Mouse (Mus musculus): ENCODE measurements around the gene Apol6. TPM values are rescaled to one million over a fixed set of nuclear protein-coding genes. Genes with fewer than 3 reads are reported as not detected.

Apol6 gene
- polyA plus RNA-seq (2015; fragmentation: Nextera tagmentation; extraction: Ambion mirVana): 0.26 and 2.0 TPM in 2 replicates

GRCm38 (mm10) chr15:77044597-77045320 lies at the start of gene Apol6:
Gene Apol6 (plus strand): TSS chr15:77044729.

DNA sequence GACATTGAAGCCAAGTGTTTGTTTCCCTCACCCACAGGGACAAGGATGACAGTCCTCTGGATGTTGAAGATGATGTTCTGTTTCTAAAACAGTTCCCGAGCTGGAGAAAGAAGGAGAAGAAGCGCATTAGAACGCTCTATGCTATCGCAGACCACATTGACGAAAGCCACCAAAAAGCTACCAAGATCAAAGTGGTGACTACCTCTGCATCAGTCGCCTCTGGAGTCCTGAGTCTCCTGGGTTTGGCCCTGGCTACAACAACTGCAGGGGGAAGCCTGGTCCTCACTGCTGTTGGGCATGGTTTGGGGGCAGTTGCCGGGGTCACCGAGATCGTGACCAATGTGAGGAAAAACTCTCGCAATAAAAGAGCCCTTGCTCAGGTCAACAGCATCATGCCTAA lies 6.0 kb downstream of the Apol6 start, which contains the start of gene Mb:
TSS of gene Mb (minus strand) at position 101 of the 400 bp plus-strand sequence.

Other genes starting within 250 kb of the Apol6 start
- gene Zfp251, start 173.3 kb upstream of the Apol6 start, polyA plus RNA-seq (2015; fragmentation: Nextera tagmentation; extraction: Ambion mirVana): 11.2 and 11.3 TPM in 2 replicates
- gene Zfp7, start 165.5 kb upstream of the Apol6 start, polyA plus RNA-seq (2015; fragmentation: Nextera tagmentation; extraction: Ambion mirVana): 1.0 and 1.1 TPM in 2 replicates
- gene Gm49527, start 165.4 kb upstream of the Apol6 start, polyA plus RNA-seq (2015; fragmentation: Nextera tagmentation; extraction: Ambion mirVana): 0.41 TPM in 1 of 2 replicates, not detected in the other
- 2.5 and 2.8 TPM in 2 replicates for gene Zfp647, start 119.3 kb upstream of the Apol6 start, polyA plus RNA-seq (2015; fragmentation: Nextera tagmentation; extraction: Ambion mirVana)
- gene 1110038F14Rik, start 96.2 kb upstream of the Apol6 start, polyA plus RNA-seq (2015; fragmentation: Nextera tagmentation; extraction: Ambion mirVana): 40.1 and 47.6 TPM in 2 replicates
- 54.3 and 56.4 TPM in 2 replicates for gene Mb, start 5.9 kb downstream of the Apol6 start, polyA plus RNA-seq (2015; fragmentation: Nextera tagmentation; extraction: Ambion mirVana)

Measured in skeletal muscle tissue, postnatal 0 days (tissue).